Mouse (Mus musculus): ENCODE measurements around the gene Slc35f6. TPM values are rescaled to one million over a fixed set of nuclear protein-coding genes. Genes with fewer than 3 reads are reported as not detected.

The Slc35f6 gene
- 9.3 and 11.6 TPM in 2 replicates for polyA plus RNA-seq (2012)

GRCm38 (mm10) chr5:30647815-30648560, at the start of gene Slc35f6:
Gene Slc35f6 (plus strand): TSS chr5:30647933.

GRCm38 (mm10) chr5:30666391-30667195, 18.9 kb downstream of the Slc35f6 start, which contains the start of gene Cenpa:
Gene Cenpa (plus strand): TSS chr5:30666777.

Other genes starting within 250 kb of the Slc35f6 start
- 0.01 and 0.11 TPM in 2 replicates for gene Otof, start 186.0 kb upstream of the Slc35f6 start, polyA plus RNA-seq (2012)
- not detected in 2 replicates for gene 1700001C02Rik, start 181.9 kb upstream of the Slc35f6 start, polyA plus RNA-seq (2012)
- gene Cib4, start 102.1 kb upstream of the Slc35f6 start, polyA plus RNA-seq (2012): not detected in 2 replicates
- 0.13 and 0.15 TPM in 2 replicates for gene Kcnk3, start 59.8 kb upstream of the Slc35f6 start, polyA plus RNA-seq (2012)
- 259 and 274 TPM in 2 replicates for gene Cenpa, start 18.8 kb downstream of the Slc35f6 start, polyA plus RNA-seq (2012)
- 0.01 and 0.03 TPM in 2 replicates for gene Dpysl5, start 63.6 kb downstream of the Slc35f6 start, polyA plus RNA-seq (2012)
- gene Mapre3, start 166.7 kb downstream of the Slc35f6 start, polyA plus RNA-seq (2012): 1.4 and 2.5 TPM in 2 replicates
- gene Tmem214, start 220.1 kb downstream of the Slc35f6 start, polyA plus RNA-seq (2012): 30.4 and 33.8 TPM in 2 replicates
- 77.8 and 86.3 TPM in 2 replicates for gene Agbl5, start 240.8 kb downstream of the Slc35f6 start, polyA plus RNA-seq (2012)